Mouse (Mus musculus) kidney, embryonic 14.5 days (tissue): ENCODE results near the gene Camta2. TPM values are rescaled to one million over a fixed set of nuclear protein-coding genes. Genes with fewer than 3 reads are reported as not detected.

ENCODE experiments used
- ATAC-seq: fragments of 200-750 bp; cut with Nextera tagmentation; 2 replicates; pipeline ENCODE4 v1.8.0; 2017; ENCODE audit warnings: moderate number of reproducible peaks, mild to moderate bottlenecking, moderate TSS enrichment, moderate library complexity; ENCODE audit not compliant: low FRiP score, low TSS enrichment
- H3K27ac ChIP-seq: fragments of 300-500 bp; sonication (generic); 2 replicates; pipeline ENCODE4 v1.5.1; 2014; ENCODE audit warnings: low read depth, mild to moderate bottlenecking, low read length, moderate library complexity, mixed read lengths
- H3K27me3 ChIP-seq: fragments of 300-500 bp; sonication (generic); 2 replicates; pipeline ENCODE4 v1.6.1; 2014; ENCODE audit warnings: mild to moderate bottlenecking, low read length; ENCODE audit not compliant: control insufficient read depth, insufficient read depth
- H3K36me3 ChIP-seq: fragments of 300-500 bp; sonication (generic); 2 replicates; pipeline ENCODE4 v1.6.1; 2014; ENCODE audit warnings: low read length, mixed read lengths; ENCODE audit not compliant: control insufficient read depth, insufficient read depth
- H3K4me1 ChIP-seq: fragments of 300-500 bp; sonication (generic); 2 replicates; pipeline ENCODE4 v1.6.1; 2014; ENCODE audit warnings: low read length, mixed read lengths; ENCODE audit not compliant: control insufficient read depth, insufficient read depth
- H3K4me2 ChIP-seq: fragments of 300-500 bp; sonication (generic); replicated peaks from 2 replicates; pipeline ENCODE4 v1.6.1; 2014; ENCODE audit warnings: low read depth, mild to moderate bottlenecking, low read length
- H3K4me3 ChIP-seq: fragments of 300-500 bp; sonication (generic); 2 replicates; pipeline ENCODE4 v1.5.1; 2014; ENCODE audit warnings: mild to moderate bottlenecking, low read length
- H3K9ac ChIP-seq: fragments of 300-500 bp; sonication (generic); 2 replicates; pipeline ENCODE4 v1.6.1; 2014; ENCODE audit warnings: low read depth, mild to moderate bottlenecking, low read length, moderate library complexity
- H3K9me3 ChIP-seq: fragments of 300-500 bp; sonication (generic); 2 replicates; pipeline ENCODE4 v1.6.1; 2016; ENCODE audit warnings: low read length; ENCODE audit not compliant: control insufficient read depth
- WGBS: fragments of 180-500 bp; shearing (Covaris S2); extraction: QIAGEN DNeasy Blood & Tissue Kit; methylation state at CpG from one replicate; pipeline ENCODE4 v1.1.7; 2014; 5-methylcytosine and 5-hydroxymethylcytosine counted together
- polyA plus RNA-seq: library from polyadenylated mRNA; unstranded; fragments of >200 nt; fragmentation: Nextera tagmentation; extraction: Ambion mirVana; gene quantifications from 2 replicates; pipeline ENCODE4 v1.2.1, GENCODE M21; 2014

Camta2 gene
- polyA plus RNA-seq, 1 experiment from 2014 or later = 16.1 TPM

GRCm38 (mm10) chr11:70681897-70682581, 5.9 kb downstream of the Camta2 start:
- Histone ChIP-seq H3K27ac (no peak overlapping the region), H3K9me3 (no peaks in the 10 kb centered on the region), H3K4me3 (no peak overlapping the region; the same call in 1 of the 2 replicates), H3K36me3 (peaks cover 53% of the 10 kb centered on the region), H3K4me1 (peaks cover 5% of the 10 kb centered on the region), H3K9ac (no peak overlapping the region), H3K4me2 (no peak overlapping the region), H3K27me3 (no peaks in the 10 kb centered on the region)
- peak; percentile 71; the same call in 1 of the 2 replicates for ATAC-seq
- 22% methylated on average over 11 of the region's 11 CpGs for WGBS

DNA sequence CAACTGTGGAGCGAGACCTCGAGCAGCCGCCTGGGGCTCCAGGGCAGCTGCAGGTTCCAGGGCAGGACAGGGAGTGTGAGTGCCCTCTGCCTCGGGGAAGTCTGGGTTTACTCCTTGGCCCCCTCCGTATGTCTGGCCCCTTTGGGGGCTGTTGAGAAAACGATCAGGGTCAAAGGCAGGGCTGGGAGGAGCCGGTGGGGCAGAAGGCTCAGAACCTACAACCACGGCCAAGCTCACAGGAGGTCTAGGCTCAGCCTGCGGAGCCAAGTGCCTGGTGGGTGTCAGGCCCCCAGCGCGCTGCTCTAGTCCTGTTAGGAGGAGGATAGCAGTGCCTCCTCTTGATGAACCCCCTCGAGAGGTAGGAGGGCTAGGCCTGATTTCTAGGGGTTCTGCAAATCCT, 6.7 kb downstream of the Camta2 start:
- H3K4me1 ChIP-seq = peaks cover 5% of the 10 kb centered on the region
- no peak overlapping the region for H3K4me2 ChIP-seq
- H3K9ac ChIP-seq = no peak overlapping the region; the same call in 1 of the 2 replicates
- H3K9me3 ChIP-seq = no peaks in the 10 kb centered on the region
- whole genome bisulfite sequencing = 58% methylated on average over 12 of the region's 12 CpGs
- ATAC-seq = no peak
- H3K4me3 ChIP-seq = no peak overlapping the region
- H3K36me3 ChIP-seq = peaks cover 56% of the 10 kb centered on the region
- H3K27me3 ChIP-seq = no peaks in the 10 kb centered on the region
- no peak overlapping the region for H3K27ac ChIP-seq

DNA sequence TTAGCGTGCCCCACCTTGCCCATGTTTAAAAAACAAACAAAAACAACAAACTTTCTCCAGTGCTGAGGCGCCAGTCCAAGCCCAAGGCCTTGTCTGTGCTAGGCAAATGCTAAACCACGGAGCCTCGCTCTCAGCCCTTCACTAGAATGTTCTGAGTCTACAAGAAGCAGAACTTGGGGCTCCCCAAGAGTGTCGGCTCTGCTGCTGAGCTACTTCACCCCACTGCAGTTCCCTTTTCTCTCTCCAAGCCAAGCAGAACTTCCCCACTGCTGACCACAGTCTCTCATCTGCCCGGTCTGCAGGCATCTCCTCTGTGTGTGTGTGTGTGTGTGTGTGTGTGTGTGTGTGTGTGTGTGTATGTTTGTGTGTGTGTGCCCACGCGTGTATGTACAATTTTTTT, 8.0 kb downstream of the Camta2 start:
- no peak for ATAC-seq
- no peak overlapping the region for H3K27ac ChIP-seq
- no peaks in the 10 kb centered on the region for H3K9me3 ChIP-seq
- H3K4me2 ChIP-seq = no peak overlapping the region
- H3K4me1 ChIP-seq = peaks cover 5% of the 10 kb centered on the region
- H3K36me3 ChIP-seq = peaks cover 52% of the 10 kb centered on the region
- no peak overlapping the region for H3K4me3 ChIP-seq
- no peaks in the 10 kb centered on the region for H3K27me3 ChIP-seq
- no peak overlapping the region for H3K9ac ChIP-seq
- WGBS = 96% methylated on average over 8 of the region's 8 CpGs

GRCm38 (mm10) chr11:70679361-70679760, 8.5 kb downstream of the Camta2 start:
- no peak for ATAC-seq
- Histone ChIP-seq H3K4me3 (no peak overlapping the region), H3K9me3 (no peaks in the 10 kb centered on the region), H3K27me3 (no peaks in the 10 kb centered on the region), H3K36me3 (peaks cover 47% of the 10 kb centered on the region), H3K4me2 (no peak overlapping the region), H3K27ac (no peak overlapping the region), H3K9ac (no peak overlapping the region), H3K4me1 (peaks cover 5% of the 10 kb centered on the region)
- 95% methylated on average over 8 of the region's 8 CpGs for WGBS

- WGBS = 69% methylated on average over 2 of the region's 2 CpGs
- no peaks in the 10 kb centered on the region for H3K27me3 ChIP-seq
- no peak overlapping the region for H3K4me2 ChIP-seq
- no peak overlapping the region for H3K4me3 ChIP-seq
- no peak overlapping the region for H3K9ac ChIP-seq
- H3K27ac ChIP-seq = no peak overlapping the region
- no peaks in the 10 kb centered on the region for H3K9me3 ChIP-seq
- H3K4me1 ChIP-seq = peaks cover 5% of the 10 kb centered on the region
- ATAC-seq = no peak
- peaks cover 45% of the 10 kb centered on the region for H3K36me3 ChIP-seq
These were observed 9.3 kb downstream of the Camta2 start for GRCm38 (mm10) chr11:70678576-70678975.

- no peak overlapping the region for H3K9ac ChIP-seq
- peaks cover 5% of the 10 kb centered on the region for H3K4me1 ChIP-seq
- H3K27ac ChIP-seq = no peak overlapping the region
- H3K27me3 ChIP-seq = no peaks in the 10 kb centered on the region
- 78% methylated on average over 9 of the region's 9 CpGs for WGBS
- no peaks in the 10 kb centered on the region for H3K9me3 ChIP-seq
- no peak overlapping the region for H3K4me3 ChIP-seq
- H3K4me2 ChIP-seq = no peak overlapping the region
- H3K36me3 ChIP-seq = peaks cover 40% of the 10 kb centered on the region
- ATAC-seq = no peak
These were observed 9.8 kb downstream of the Camta2 start for GRCm38 (mm10) chr11:70678092-70678491.

DNA sequence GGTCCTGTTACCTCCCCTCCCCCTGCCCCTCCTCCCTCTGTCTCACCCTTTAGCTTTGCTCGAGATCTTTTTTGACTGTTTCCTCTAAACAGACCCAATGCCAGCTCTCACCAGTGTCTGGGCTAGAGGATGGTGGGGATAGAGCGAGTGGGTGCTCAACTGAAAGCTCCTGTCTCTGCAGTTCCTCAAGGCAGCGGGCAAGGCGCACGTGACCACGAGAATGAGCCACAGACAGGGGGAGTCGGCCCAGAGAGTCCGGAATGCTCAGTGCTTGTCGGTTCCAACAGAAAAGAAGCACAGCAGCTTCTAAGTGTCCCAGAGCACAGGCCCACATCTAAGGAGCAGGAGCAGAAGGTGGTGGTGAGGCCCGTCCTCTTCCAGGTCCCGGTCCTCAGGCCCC, 13.4 kb downstream of the Camta2 start:
- Histone ChIP-seq H3K4me2 (no peak overlapping the region), H3K27ac (no peak overlapping the region), H3K4me1 (peaks cover 10% of the 10 kb centered on the region), H3K36me3 (peaks cover 37% of the 10 kb centered on the region), H3K4me3 (no peak overlapping the region), H3K9me3 (no peaks in the 10 kb centered on the region), H3K9ac (no peak overlapping the region), H3K27me3 (no peaks in the 10 kb centered on the region)
- ATAC-seq = no peak
- WGBS = 72% methylated on average over 11 of the region's 11 CpGs

GRCm38 (mm10) chr11:70674014-70674413, 13.9 kb downstream of the Camta2 start:
- Histone ChIP-seq H3K36me3 (peaks cover 32% of the 10 kb centered on the region), H3K9me3 (no peaks in the 10 kb centered on the region), H3K27me3 (no peaks in the 10 kb centered on the region), H3K27ac (no peak overlapping the region), H3K4me3 (no peak overlapping the region), H3K4me2 (no peak overlapping the region), H3K9ac (no peak overlapping the region), H3K4me1 (peaks cover 10% of the 10 kb centered on the region)
- WGBS = 79% methylated on average over 6 of the region's 6 CpGs
- no peak for ATAC-seq

DNA sequence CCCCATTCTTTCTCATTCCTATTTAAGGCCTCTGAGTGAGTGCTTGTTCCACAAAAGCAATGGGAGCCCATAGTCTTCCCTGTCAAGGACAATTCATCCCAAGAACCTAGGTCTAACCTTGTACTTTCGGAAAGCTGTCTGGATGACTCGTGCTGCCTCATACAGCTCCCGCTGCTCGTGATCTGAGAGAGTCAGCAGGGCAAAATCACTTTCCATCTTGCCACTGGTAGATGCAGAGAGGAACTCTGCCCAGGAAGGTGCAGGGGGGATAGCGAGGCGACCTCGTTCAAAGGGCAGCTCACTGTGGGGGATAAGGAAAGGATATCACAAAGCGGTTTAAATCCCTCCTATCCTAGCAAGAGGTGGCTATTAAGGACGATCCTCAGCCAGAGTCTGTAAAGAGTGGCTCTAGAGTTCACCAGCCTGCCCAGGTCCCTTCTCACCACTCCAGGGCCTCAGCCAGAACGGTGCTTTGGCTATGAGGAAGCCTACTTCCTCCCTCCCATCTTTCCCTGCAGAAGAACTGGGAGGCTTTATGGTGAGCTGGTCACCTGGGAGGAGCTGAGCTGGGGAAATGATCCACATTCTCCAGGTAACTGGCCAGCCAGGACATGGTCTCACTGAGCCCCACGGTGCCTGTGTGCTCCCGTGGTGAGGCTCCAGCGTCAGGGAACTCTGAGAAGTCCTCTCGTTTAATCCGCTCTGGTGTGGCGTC, 16.4 kb downstream of the Camta2 start:
- peaks cover 30% of the 10 kb centered on the region for H3K36me3 ChIP-seq
- WGBS = 89% methylated on average over 16 of the region's 16 CpGs

More for the DNA sequence above, 16.4 kb downstream of the Camta2 start:
- peaks cover 15% of the 10 kb centered on the region for H3K4me1 ChIP-seq
- no peak overlapping the region for H3K27ac ChIP-seq
- no peaks in the 10 kb centered on the region for H3K9me3 ChIP-seq
- H3K27me3 ChIP-seq = no peaks in the 10 kb centered on the region
- no peak for ATAC-seq
- no peak overlapping the region for H3K4me2 ChIP-seq
- 0 out of 2 replicates have a peak overlapping the region, but pooled peaks have one; percentile 62 for H3K9ac ChIP-seq
- no peak overlapping the region for H3K4me3 ChIP-seq
